Mouse (Mus musculus) forebrain, embryonic 14.5 days (tissue): ENCODE data around the gene Tab3. TPM values are rescaled to one million over a fixed set of nuclear protein-coding genes. Genes with fewer than 3 reads are reported as not detected.

Experiments used
- ATAC-seq: fragments of 200-750 bp; cut with Nextera tagmentation; 2 replicates; pipeline ENCODE4 v1.8.0; 2017; ENCODE audit warnings: mild to moderate bottlenecking, moderate library complexity
- DNase-seq: peaks from one replicate; pipeline ENCODE4 v3.0.0-alpha.2; 2015; ENCODE audit warnings: low spot score
- H3K27ac ChIP-seq: fragments of 300-500 bp; sonication (generic); 2 replicates; pipeline ENCODE4 v1.5.1; 2014; ENCODE audit warnings: low read depth, mild to moderate bottlenecking, control low read depth, low read length, moderate library complexity
- H3K27me3 ChIP-seq: fragments of 300-500 bp; sonication (generic); replicated peaks from 2 replicates; pipeline ENCODE4 v1.6.1; 2014; ENCODE audit warnings: low read length, control low read depth, mixed read lengths; ENCODE audit not compliant: control insufficient read depth, insufficient read depth
- H3K36me3 ChIP-seq: fragments of 300-500 bp; sonication (generic); 2 replicates; pipeline ENCODE4 v1.6.1; 2014; ENCODE audit warnings: low read length, control low read depth; ENCODE audit not compliant: control insufficient read depth, insufficient read depth
- H3K4me1 ChIP-seq: fragments of 300-500 bp; sonication (generic); 2 replicates; pipeline ENCODE4 v1.6.1; 2014; ENCODE audit warnings: antibody characterized with exemption, low read length, control low read depth; ENCODE audit not compliant: control insufficient read depth, insufficient read depth
- H3K4me2 ChIP-seq: fragments of 300-500 bp; sonication (generic); 2 replicates; pipeline ENCODE4 v1.6.1; 2014; ENCODE audit warnings: mild to moderate bottlenecking, control low read depth, low read length
- H3K4me3 ChIP-seq: fragments of 300-500 bp; sonication (generic); 2 replicates; pipeline ENCODE4 v1.5.1; 2014; ENCODE audit warnings: low read depth, low read length, control low read depth
- H3K9ac ChIP-seq: fragments of 300-500 bp; sonication (generic); 2 replicates; pipeline ENCODE4 v1.6.1; 2014; ENCODE audit warnings: mild to moderate bottlenecking, low read length, control low read depth, moderate library complexity
- H3K9me3 ChIP-seq: fragments of 300-500 bp; sonication (generic); replicated peaks from 2 replicates; pipeline ENCODE4 v1.6.1; 2016; ENCODE audit warnings: low read length, control low read depth, mixed read lengths; ENCODE audit not compliant: control insufficient read depth
- WGBS: fragments of 180-500 bp; shearing (Covaris S2); extraction: QIAGEN DNeasy Blood & Tissue Kit; methylation state at CpG from one replicate; pipeline ENCODE4 v1.1.7; 2014; 5-methylcytosine and 5-hydroxymethylcytosine counted together
- microRNA-seq: library from miRNA; unstranded; fragments of <30 nt; microRNA quantifications from one replicate; pipeline ENCODE4, GENCODE M21; 2016
- polyA plus RNA-seq: library from polyadenylated mRNA; unstranded; fragments of >200 nt; fragmentation: Nextera tagmentation; extraction: Ambion mirVana; gene quantifications from 2 replicates; pipeline ENCODE4 v1.2.1, GENCODE M21; 2014

Gene Tab3
- polyA plus RNA-seq, 1 experiment from 2014 or later, result 6.1 TPM

GRCm38 (mm10) chrX:85585575-85585974, 11.8 kb downstream of the Tab3 start:
- DNase-seq (no peak), ATAC-seq (no peak)

GRCm38 (mm10) chrX:85614701-85615100, 40.9 kb downstream of the Tab3 start:
- no peak for ATAC-seq
- Histone ChIP-seq H3K9ac (no peak overlapping the region), H3K27me3 (no peaks in the 10 kb centered on the region), H3K36me3 (0 out of 2 replicates have a peak, but pooled peaks cover 5% of the 10 kb centered on the region), H3K27ac (no peak overlapping the region), H3K9me3 (no peaks in the 10 kb centered on the region), H3K4me1 (no peaks in the 10 kb centered on the region), H3K4me2 (no peak overlapping the region), H3K4me3 (no peak overlapping the region)
- WGBS, result 96% methylated on average over 2 of the region's 2 CpGs
- DNase-seq, result no peak

More at GRCm38 (mm10) chrX:85585575-85585974, 11.8 kb downstream of the Tab3 start:
- Histone ChIP-seq H3K9me3 (no peaks in the 10 kb centered on the region), H3K27me3 (no peaks in the 10 kb centered on the region), H3K27ac (no peak overlapping the region), H3K36me3 (no peaks in the 10 kb centered on the region), H3K4me2 (no peak overlapping the region), H3K9ac (no peak overlapping the region), H3K4me1 (no peaks in the 10 kb centered on the region), H3K4me3 (no peak overlapping the region)

GRCm38 (mm10) chrX:85646204-85646777, 72.5 kb downstream of the Tab3 start:
- no peaks in the 10 kb centered on the region for H3K36me3 ChIP-seq
- H3K9me3 ChIP-seq, result no peaks in the 10 kb centered on the region
- no peak overlapping the region for H3K27ac ChIP-seq
- no peak overlapping the region for H3K4me2 ChIP-seq
- no peaks in the 10 kb centered on the region for H3K4me1 ChIP-seq
- no peak overlapping the region for H3K9ac ChIP-seq
- DNase-seq (peak; percentile 74), ATAC-seq (peak; percentile 48)
- H3K4me3 ChIP-seq, result no peak overlapping the region
- H3K27me3 ChIP-seq, result no peaks in the 10 kb centered on the region
- WGBS, result 44% methylated on average over 8 of the region's 8 CpGs

DNA sequence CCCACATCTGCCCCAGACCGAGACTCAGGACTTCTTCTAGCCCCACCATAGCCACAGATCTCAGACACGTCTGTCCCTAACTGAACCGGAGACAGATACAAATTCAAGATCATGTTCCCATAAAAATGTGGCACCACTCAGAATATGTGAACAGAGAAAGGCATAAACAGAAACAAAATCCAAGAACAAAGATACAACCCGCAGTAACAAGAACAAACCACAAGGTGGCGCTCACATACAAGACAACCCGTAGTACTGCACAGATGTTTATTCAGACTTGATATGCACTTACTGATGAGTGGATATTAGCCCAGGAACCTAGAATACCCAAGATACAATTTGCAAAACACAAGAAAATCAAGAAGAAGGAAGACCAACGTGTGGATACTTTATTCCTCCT, 103.0 kb downstream of the Tab3 start:
- WGBS, result 25% methylated on average over 7 of the region's 7 CpGs
- Histone ChIP-seq H3K27ac (no peak overlapping the region), H3K9me3 (no peaks in the 10 kb centered on the region), H3K9ac (no peak overlapping the region), H3K4me1 (no peaks in the 10 kb centered on the region), H3K4me3 (no peak overlapping the region), H3K4me2 (no peak overlapping the region), H3K27me3 (no peaks in the 10 kb centered on the region), H3K36me3 (no peaks in the 10 kb centered on the region)
- ATAC-seq (peak; percentile 67), DNase-seq (peak; percentile 53)

DNA sequence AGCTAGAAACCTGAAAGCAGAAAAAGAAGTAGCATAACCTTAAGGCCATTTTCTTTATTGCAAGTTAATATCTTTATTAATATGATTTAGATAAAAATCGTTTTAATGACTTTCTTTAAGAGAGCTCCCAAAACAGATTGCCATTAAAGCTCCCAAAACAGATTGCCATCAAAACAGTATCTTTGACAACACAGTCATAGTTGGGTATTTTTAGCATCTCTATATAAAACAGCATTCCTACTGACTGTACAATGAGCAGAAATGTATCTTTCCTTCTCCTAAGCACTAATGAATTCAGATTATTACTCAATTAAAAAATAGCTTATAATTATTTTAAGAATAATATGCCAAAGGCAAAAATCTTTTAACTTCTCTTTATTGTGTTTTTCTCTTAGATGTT, 108.3 kb downstream of the Tab3 start:
- no peak overlapping the region for H3K27ac ChIP-seq
- WGBS, result 65% methylated on average over 1 of the region's 1 CpGs
- H3K9ac ChIP-seq, result no peak overlapping the region
- no peak overlapping the region for H3K4me2 ChIP-seq
- no peaks in the 10 kb centered on the region for H3K4me1 ChIP-seq
- H3K9me3 ChIP-seq, result no peaks in the 10 kb centered on the region
- H3K4me3 ChIP-seq, result no peak overlapping the region
- no peaks in the 10 kb centered on the region for H3K36me3 ChIP-seq
- ATAC-seq (no peak), DNase-seq (no peak)
- no peaks in the 10 kb centered on the region for H3K27me3 ChIP-seq

GRCm38 (mm10) chrX:85683723-85684122, 109.9 kb downstream of the Tab3 start:
- DNase-seq (no peak), ATAC-seq (no peak)
- Histone ChIP-seq H3K36me3 (no peaks in the 10 kb centered on the region), H3K27me3 (no peaks in the 10 kb centered on the region), H3K4me2 (no peak overlapping the region), H3K4me3 (no peak overlapping the region), H3K9ac (no peak overlapping the region), H3K9me3 (no peaks in the 10 kb centered on the region), H3K27ac (no peak overlapping the region), H3K4me1 (no peaks in the 10 kb centered on the region)
- 54% methylated on average over 2 of the region's 2 CpGs for WGBS

Small RNA genes lying within 50 kb of the gene (microRNA-seq; reads per million reads assigned to microRNA genes)
- not detected for gene Gm44378

Other genes starting within 250 kb of the Tab3 start
- 7.7 and 7.8 TPM in 2 replicates for gene Gk, start 202.8 kb downstream of the Tab3 start, polyA plus RNA-seq